Mouse (Mus musculus) bone marrow macrophage, adult 2 months (primary cell): ENCODE results near the gene Yif1b.

Experiments
- CTCF ChIP-seq: IDR thresholded peaks from 2 replicates; pipeline ENCODE4 v1.5.1; 2012; ENCODE audit warnings: low read depth, mild to moderate bottlenecking, low read length, moderate library complexity
- POLR2A ChIP-seq: IDR thresholded peaks from 2 replicates; pipeline ENCODE4 v1.6.1; 2012; ENCODE audit warnings: mild to moderate bottlenecking, low read depth, low read length, borderline replicate concordance

DNA sequence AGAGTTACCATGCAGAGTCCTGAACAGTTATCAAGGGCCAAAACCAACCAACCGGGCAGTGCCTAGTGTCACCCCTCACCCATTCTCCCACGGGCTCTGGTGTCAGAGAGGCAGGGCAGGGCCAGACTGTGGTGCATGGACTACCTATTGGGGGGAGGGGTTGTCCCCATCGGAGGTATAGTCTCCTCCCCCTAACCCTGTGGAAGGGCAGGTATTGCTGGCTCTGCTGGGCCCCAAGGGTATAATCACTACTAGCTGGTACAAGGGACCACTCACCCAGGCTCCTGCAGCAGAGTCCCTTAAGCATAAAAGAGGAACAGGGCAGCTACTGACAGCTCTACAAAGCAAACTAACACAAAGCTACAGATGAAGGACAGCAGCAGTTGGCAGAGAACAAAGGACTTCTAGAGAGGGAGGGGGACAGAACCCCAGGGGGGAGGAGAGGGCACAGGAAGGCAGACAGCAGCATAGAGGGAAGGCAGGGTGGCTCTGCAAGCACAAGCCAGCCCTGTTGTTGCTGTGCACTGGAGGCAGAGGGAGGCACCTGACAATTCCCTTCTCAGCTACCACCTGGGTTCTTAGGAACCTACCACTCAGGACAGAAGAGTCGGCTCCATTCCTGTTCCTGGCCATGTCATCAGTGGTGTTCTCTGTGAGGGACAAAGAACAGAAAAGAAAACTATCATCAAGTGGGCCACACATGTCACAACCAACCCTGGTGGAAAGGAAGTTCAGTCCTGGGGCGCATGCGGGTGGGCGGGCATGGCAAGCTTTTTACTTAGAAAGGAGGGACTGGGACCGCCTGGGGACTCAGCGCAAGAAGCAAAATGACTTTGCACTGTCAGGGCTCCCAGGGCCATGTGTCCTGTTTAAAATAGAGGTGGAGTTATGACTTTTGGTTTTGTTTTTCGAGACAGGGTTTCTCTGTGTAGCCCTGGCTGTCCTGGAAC is 21.9 kb downstream of the Yif1b start:
- no peak for TF ChIP-seq POLR2A
- no peak for TF ChIP-seq CTCF
